Mouse (Mus musculus) midbrain, embryonic 16.5 days (tissue): ENCODE measurements at regions not wholly inside any gene's neighbourhood (a gene's known extent, or its start where the extent isn't known, plus 50 kb on each side); places are given as distances from the start of the nearest gene placed in this dataset.

ENCODE experiments used
- ATAC-seq: fragments of 200-750 bp; cut with Nextera tagmentation; 2 replicates; pipeline ENCODE4 v1.8.0; 2017; ENCODE audit warnings: moderate TSS enrichment
- H3K27ac ChIP-seq: fragments of 300-500 bp; sonication (generic); 2 replicates; pipeline ENCODE4 v1.5.1; 2014; ENCODE audit warnings: mild to moderate bottlenecking, low read length, mixed read lengths
- H3K27me3 ChIP-seq: fragments of 300-500 bp; sonication (generic); 2 replicates; pipeline ENCODE4 v1.6.1; 2014; ENCODE audit warnings: low read depth, low read length, mixed read lengths; ENCODE audit not compliant: control insufficient read depth, insufficient read depth
- H3K36me3 ChIP-seq: fragments of 300-500 bp; sonication (generic); 2 replicates; pipeline ENCODE4 v1.6.1; 2014; ENCODE audit warnings: mild to moderate bottlenecking, low read length, moderate library complexity, mixed read lengths; ENCODE audit not compliant: control insufficient read depth, insufficient read depth
- H3K4me1 ChIP-seq: fragments of 300-500 bp; sonication (generic); 2 replicates; pipeline ENCODE4 v1.6.1; 2014; ENCODE audit warnings: mild to moderate bottlenecking, low read length, mixed read lengths; ENCODE audit not compliant: control insufficient read depth, insufficient read depth
- H3K4me2 ChIP-seq: fragments of 300-500 bp; sonication (generic); 2 replicates; pipeline ENCODE4 v1.6.1; 2014; ENCODE audit warnings: mild to moderate bottlenecking, low read length, mixed read lengths
- H3K4me3 ChIP-seq: fragments of 300-500 bp; sonication (generic); 2 replicates; pipeline ENCODE4 v1.5.1; 2014; ENCODE audit warnings: low read depth, mild to moderate bottlenecking, low read length, moderate library complexity, mixed read lengths
- H3K9ac ChIP-seq: fragments of 300-500 bp; sonication (generic); 2 replicates; pipeline ENCODE4 v1.6.1; 2014; ENCODE audit warnings: low read depth, low read length, mixed read lengths
- H3K9me3 ChIP-seq: fragments of 300-500 bp; sonication (generic); replicated peaks from 2 replicates; pipeline ENCODE4 v1.6.1; 2014; ENCODE audit warnings: mild to moderate bottlenecking, low read length, mixed read lengths; ENCODE audit not compliant: control insufficient read depth, poor library complexity, severe bottlenecking
- WGBS: fragments of 180-500 bp; shearing (Covaris S2); extraction: QIAGEN DNeasy Blood & Tissue Kit; methylation state at CpG from one replicate; pipeline ENCODE4 v1.1.7; 2014; 5-methylcytosine and 5-hydroxymethylcytosine counted together

DNA sequence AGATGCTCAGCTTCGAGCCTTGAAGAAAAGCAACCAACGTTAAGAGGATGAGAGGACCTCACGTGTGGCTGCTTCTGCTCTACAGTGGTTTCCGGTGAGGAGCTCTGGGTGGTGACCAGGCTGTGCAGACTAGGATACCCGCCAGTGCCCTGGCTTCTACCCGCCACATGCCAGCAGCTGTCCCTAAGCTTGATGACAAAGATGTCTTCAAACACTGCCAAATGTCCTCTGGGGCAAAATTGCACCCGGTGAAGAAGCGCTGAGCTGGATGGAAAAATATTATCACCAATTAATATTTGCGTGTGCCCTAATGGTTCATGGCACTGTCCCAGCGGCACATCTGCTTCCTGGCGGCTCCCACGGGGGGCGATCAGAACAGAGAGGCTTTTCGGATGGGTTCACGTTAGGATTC, 271.1 kb downstream of the Rngtt start:
- WGBS: 85% methylated on average over 15 of the region's 15 CpGs
- ATAC-seq: no peak
- Histone ChIP-seq H3K9me3 (peaks cover 5% of the 10 kb centered on the region), H3K36me3 (no peaks in the 10 kb centered on the region), H3K27ac (no peak overlapping the region), H3K4me2 (no peak overlapping the region), H3K9ac (no peak overlapping the region), H3K27me3 (no peaks in the 10 kb centered on the region), H3K4me1 (peaks cover 2% of the 10 kb centered on the region), H3K4me3 (no peak overlapping the region)

DNA sequence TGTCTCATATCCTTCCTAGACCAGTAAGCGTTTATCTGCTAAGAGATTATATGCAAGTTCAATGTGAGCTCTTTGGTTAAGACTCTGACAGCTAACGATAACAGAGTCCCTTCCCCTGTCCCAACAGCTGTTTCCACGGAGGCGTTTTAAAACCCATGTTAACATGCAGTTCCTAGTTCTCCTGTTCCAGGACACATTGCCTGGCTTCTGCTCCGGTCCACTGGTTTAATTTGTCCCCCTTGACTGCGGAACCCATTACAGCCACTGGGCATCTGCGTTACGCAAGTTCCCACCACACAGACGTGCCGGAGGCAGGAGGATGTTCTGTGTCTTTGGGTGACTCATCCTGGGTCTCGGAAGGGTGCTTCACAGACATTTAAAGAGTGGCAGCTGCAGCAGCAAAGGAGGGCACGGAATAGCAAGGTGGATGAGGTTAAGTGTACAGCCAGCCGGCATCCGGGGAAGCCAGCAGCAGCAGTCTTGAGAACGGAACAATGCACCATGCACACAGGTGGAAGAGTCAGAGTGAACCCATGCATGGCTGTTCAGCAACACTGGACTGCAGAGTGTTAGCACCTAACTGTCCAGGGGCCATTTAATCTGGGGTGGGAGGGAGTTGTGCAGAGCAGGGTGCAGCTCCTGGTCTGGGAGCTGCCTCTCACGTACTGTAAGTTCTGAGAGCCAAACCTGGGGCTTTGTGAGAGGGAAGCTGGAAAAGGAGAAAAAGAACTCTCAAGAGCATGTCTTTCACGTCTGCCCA, 271.8 kb downstream of the Rngtt start:
- H3K4me2 ChIP-seq: no peak overlapping the region

DNA sequence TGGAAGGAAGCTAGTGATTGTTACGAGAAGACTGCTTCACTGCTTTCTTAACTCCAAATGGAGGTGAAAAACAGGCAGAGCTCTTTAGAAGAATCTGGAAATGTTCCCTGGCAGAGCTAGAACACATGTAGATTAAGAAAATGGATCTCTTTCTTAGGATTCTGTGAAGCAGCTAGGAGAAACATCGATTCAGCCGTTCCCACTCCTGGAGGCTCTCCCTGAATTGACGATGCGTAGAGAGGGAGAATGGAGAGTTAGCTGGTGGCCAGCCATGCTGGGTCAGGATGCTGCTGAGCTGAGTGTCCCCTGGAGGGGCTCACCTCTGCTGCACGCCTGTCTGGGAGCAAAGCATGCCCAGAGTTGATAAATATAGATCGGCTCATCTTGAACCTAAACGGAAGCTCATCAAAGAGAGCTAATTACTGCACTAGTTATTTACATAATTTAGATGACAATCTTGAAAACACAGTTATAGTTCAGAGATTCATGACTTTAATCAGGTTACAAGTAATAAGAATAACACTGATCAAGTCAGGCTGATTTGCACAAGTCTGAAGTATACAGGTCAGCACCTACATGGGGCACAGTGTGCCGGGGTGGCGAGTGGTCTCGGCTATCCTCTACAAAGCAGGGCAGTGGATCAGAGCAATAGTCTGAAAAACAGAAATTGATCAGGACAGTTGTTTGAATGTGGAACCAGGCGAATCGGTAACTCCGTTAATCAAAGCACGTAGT, 273.0 kb downstream of the Rngtt start:
- Histone ChIP-seq H3K9ac (no peak overlapping the region), H3K4me3 (no peak overlapping the region), H3K4me1 (peaks cover 16% of the 10 kb centered on the region), H3K4me2 (no peak overlapping the region), H3K27ac (no peak overlapping the region), H3K9me3 (no peaks in the 10 kb centered on the region; the same call in 1 of the 2 replicates), H3K27me3 (no peaks in the 10 kb centered on the region), H3K36me3 (no peaks in the 10 kb centered on the region)
- no peak for ATAC-seq
- WGBS: 76% methylated on average over 15 of the region's 15 CpGs

More for the DNA sequence above, 271.8 kb downstream of the Rngtt start:
- Histone ChIP-seq H3K4me3 (no peak overlapping the region), H3K4me1 (peaks cover 9% of the 10 kb centered on the region), H3K27me3 (no peaks in the 10 kb centered on the region), H3K36me3 (no peaks in the 10 kb centered on the region), H3K27ac (no peak overlapping the region), H3K9me3 (peaks cover 5% of the 10 kb centered on the region), H3K9ac (no peak overlapping the region)
- ATAC-seq: no peak
- WGBS: 83% methylated on average over 17 of the region's 17 CpGs

DNA sequence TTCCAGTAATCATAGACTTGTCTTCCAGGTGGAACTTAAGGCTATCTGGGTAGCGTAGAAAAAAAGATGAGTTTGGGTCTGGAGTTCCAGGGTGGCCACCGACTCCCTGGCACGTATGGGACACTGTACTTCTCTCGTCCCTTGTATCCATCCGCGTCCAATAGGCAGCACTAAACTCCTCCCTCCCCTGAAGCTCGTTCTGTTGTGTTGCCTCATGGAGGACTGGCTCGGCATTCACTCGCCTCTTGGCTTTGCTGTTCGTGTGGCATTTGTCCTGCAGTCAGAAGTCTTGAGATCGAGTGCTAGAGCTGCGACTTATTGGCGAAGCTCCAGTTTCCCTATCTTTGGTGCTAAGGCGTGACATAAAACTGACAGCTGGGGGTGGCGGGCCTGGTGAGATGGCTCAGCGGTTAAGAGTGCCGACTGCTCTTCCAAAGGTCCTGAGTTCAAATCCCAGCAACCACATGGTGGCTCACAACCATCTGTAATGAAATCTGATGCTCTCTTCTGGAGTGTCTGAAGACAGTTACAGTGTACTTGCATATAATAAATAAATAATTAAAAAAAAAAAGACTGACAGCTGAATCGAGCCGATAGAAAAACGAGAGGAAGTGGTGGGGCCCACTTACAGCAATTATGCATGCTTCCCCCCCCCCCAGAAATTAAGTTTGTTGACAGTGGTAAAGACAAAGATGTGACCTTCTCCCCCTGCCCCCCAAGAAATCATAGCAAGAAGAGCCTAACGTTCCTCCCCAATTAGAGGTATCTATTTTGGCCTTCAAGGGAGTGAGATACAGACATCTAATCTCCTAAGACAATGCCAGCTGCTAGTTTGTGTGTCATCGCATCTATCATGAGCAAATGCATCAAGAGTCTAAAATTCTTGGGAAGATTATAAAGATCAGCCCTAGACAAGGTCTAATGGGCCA, 274.1 kb downstream of the Rngtt start:
- 94% methylated on average over 22 of the region's 22 CpGs for WGBS
- no peak overlapping the region for H3K27ac ChIP-seq

DNA sequence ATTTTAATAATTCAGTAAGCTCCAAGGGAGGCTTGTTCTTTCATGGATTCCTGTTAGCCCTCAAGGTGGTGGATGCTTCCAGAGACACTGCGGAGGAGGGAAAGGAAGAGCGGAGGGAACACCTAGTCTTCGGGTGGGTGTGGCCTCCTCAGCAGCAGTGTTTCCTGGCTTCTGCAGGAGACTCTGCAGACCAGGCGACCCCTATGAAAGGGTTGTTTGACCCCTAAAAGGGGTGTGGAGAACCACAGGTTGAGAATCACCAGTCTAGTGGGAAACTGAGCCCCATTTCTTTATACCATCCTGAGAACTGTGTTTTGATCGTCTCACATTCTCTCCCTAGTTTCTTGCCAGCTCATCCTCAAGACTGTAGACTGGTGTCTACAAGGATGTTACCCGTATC, 275.7 kb downstream of the Rngtt start:
- WGBS: 78% methylated on average over 6 of the region's 6 CpGs
- Histone ChIP-seq H3K27ac (no peak overlapping the region), H3K9ac (no peak overlapping the region), H3K4me1 (peaks cover 23% of the 10 kb centered on the region), H3K27me3 (no peaks in the 10 kb centered on the region), H3K9me3 (no peaks in the 10 kb centered on the region), H3K4me3 (no peak overlapping the region), H3K4me2 (no peak overlapping the region), H3K36me3 (no peaks in the 10 kb centered on the region)
- ATAC-seq: no peak

More for the DNA sequence above, 274.1 kb downstream of the Rngtt start:
- H3K4me1 ChIP-seq: peaks cover 19% of the 10 kb centered on the region
- no peaks in the 10 kb centered on the region for H3K36me3 ChIP-seq
- no peak overlapping the region for H3K9ac ChIP-seq
- no peak overlapping the region for H3K4me3 ChIP-seq
- H3K9me3 ChIP-seq: no peaks in the 10 kb centered on the region
- H3K27me3 ChIP-seq: no peaks in the 10 kb centered on the region
- H3K4me2 ChIP-seq: no peak overlapping the region
- ATAC-seq: no peak

DNA sequence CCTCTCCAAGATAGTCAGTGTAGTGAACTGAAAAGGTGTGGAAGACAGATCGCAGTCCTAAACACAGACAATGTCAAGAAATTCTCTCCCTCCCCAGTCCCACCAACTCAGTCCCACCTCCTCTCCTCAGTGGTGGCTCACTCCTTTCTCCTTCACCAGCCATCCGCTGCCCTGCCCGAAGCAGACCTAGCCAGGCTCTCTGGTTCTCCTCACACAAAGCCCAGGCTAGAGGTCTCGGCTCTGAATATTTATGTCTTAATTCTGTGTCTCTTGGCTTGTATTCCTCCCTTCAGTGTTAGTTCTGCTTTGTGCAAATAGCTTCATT, 276.1 kb downstream of the Rngtt start:
- peak overlapping the region; percentile 66 for H3K27ac ChIP-seq
- H3K27me3 ChIP-seq: no peaks in the 10 kb centered on the region
- no peak overlapping the region for H3K4me3 ChIP-seq
- H3K4me1 ChIP-seq: peaks cover 23% of the 10 kb centered on the region
- WGBS: 16% methylated on average over 4 of the region's 4 CpGs
- peak; percentile 59 for ATAC-seq
- peak overlapping the region; percentile 23; the same call in 1 of the 2 replicates for H3K9ac ChIP-seq
- no peaks in the 10 kb centered on the region for H3K36me3 ChIP-seq
- H3K9me3 ChIP-seq: no peaks in the 10 kb centered on the region
- peak overlapping the region; percentile 44 for H3K4me2 ChIP-seq

DNA sequence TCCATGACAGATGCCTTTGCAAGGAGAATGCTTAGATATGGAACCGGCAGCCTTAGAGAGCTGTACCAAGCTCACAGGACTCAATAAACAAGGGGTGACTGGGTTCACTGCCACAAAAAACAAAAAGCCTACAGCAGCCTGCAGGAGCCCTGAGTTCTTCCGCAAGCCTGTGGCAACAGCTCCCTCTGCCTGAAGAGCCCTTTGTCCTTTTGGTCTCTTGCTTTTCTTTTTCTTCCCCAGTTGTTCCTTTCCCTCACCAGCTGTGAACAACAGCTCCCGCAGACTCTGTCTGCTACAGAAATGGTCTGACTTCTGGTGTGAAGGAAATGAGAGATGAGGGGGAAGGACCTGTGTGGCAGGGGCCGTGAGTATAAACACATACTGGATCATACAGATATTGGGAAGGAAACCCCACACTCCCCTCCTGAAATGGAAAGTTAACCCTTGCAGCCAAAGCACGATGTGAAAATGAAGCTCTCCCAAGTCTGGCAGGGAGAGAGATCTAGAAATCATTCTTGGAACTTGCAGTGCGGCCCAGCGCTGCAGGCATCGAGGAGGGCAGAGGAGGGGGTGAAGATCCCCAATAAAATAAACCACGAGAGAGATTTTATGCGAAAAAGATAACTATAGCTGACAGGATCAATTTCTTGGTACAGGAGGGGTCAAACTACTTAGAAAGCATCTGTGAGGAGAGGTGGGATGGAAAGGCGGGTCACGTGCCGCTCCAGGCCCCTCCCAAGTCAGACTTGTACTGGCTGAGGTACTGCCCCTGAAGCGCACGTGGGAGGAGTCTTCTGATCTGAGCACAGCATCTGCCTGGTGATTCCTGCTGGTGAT, 276.7 kb downstream of the Rngtt start:
- peak overlapping the region; percentile 12; the same call in 1 of the 2 replicates for H3K4me3 ChIP-seq
- 4% methylated on average over 15 of the region's 15 CpGs for WGBS
- H3K36me3 ChIP-seq: no peaks in the 10 kb centered on the region
- ATAC-seq: peak; percentile 78
- peak overlapping the region; percentile 66 for H3K27ac ChIP-seq
- peaks cover 23% of the 10 kb centered on the region for H3K4me1 ChIP-seq
- no peaks in the 10 kb centered on the region for H3K9me3 ChIP-seq
- peak overlapping the region; percentile 44 for H3K4me2 ChIP-seq
- H3K9ac ChIP-seq: 0 out of 2 replicates have a peak overlapping the region, but pooled peaks have one; percentile 0
- H3K27me3 ChIP-seq: no peaks in the 10 kb centered on the region

DNA sequence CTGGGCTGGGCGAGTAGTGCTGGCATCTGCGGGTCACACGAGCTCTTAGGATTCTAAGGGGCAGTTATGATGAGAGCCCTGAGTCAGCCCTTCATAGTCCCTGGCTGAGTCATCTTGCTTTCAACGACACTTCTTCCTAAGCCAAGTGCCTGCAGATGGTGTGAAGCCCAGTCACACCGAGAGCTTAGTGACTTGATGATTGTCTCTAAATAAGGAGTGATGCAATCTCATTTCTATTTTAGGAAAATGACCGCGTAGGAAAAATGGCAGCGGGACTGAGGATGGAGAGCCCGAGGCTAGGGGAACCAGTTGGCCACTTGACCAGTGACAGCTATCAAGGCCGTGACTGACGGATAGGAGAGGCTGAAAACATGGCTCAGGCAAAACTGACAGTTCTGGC, 277.6 kb downstream of the Rngtt start:
- ATAC-seq: 0 out of 2 replicates have a peak, but pooled peaks have one; percentile 34
- 74% methylated on average over 11 of the region's 11 CpGs for WGBS

More for the DNA sequence above, 277.6 kb downstream of the Rngtt start:
- no peak overlapping the region; the same call in 1 of the 2 replicates for H3K4me2 ChIP-seq
- no peaks in the 10 kb centered on the region for H3K36me3 ChIP-seq
- H3K27ac ChIP-seq: no peak overlapping the region
- no peaks in the 10 kb centered on the region for H3K27me3 ChIP-seq
- no peak overlapping the region for H3K4me3 ChIP-seq
- 0 out of 2 replicates have a peak, but pooled peaks cover 4% of the 10 kb centered on the region for H3K9me3 ChIP-seq
- H3K4me1 ChIP-seq: peaks cover 23% of the 10 kb centered on the region
- H3K9ac ChIP-seq: no peak overlapping the region
